Mouse (Mus musculus) intestine, embryonic 15.5 days (tissue): ENCODE measurements around the gene Hist1h2bb. TPM values are rescaled to one million over a fixed set of nuclear protein-coding genes. Genes with fewer than 3 reads are reported as not detected.
A peak's percentile ranks its signal among the peaks of the same experiment; 100 is the strongest.
"Not testable (repeated sequence)": the region's sequence is repeated elsewhere in the genome, so short reads cannot be mapped to it uniquely, and the experiment has no call there.

Source experiments
- ATAC-seq: fragments of 200-750 bp; cut with Nextera tagmentation; 2 replicates; pipeline ENCODE4 v1.8.0; 2017; ENCODE audit warnings: moderate TSS enrichment, moderate library complexity
- H3K27ac ChIP-seq: fragments of 300-500 bp; sonication (generic); 2 replicates; pipeline ENCODE4 v1.5.1; 2015; ENCODE audit warnings: mild to moderate bottlenecking, inconsistent platforms
- H3K27me3 ChIP-seq: fragments of 300-500 bp; sonication (generic); replicated peaks from 2 replicates; pipeline ENCODE4 v1.6.1; 2015; ENCODE audit warnings: inconsistent platforms
- H3K36me3 ChIP-seq: fragments of 300-500 bp; sonication (generic); 2 replicates; pipeline ENCODE4 v1.6.1; 2015; ENCODE audit warnings: inconsistent platforms
- H3K4me1 ChIP-seq: fragments of 300-500 bp; sonication (generic); replicated peaks from 2 replicates; pipeline ENCODE4 v1.6.1; 2015; ENCODE audit warnings: inconsistent platforms
- H3K4me2 ChIP-seq: fragments of 300-500 bp; sonication (generic); replicated peaks from 2 replicates; pipeline ENCODE4 v1.6.1; 2015; ENCODE audit warnings: mild to moderate bottlenecking, inconsistent platforms
- H3K4me3 ChIP-seq: fragments of 300-500 bp; sonication (generic); replicated peaks from 2 replicates; pipeline ENCODE4 v1.5.1; 2015; ENCODE audit warnings: inconsistent platforms
- H3K9ac ChIP-seq: fragments of 300-500 bp; sonication (generic); 2 replicates; pipeline ENCODE4 v1.6.1; 2015; ENCODE audit warnings: inconsistent platforms
- H3K9me3 ChIP-seq: fragments of 300-500 bp; sonication (generic); 2 replicates; pipeline ENCODE4 v1.6.1; 2016; ENCODE audit warnings: inconsistent platforms
- WGBS: fragments of 180-500 bp; shearing (Covaris S2); methylation state at CpG from one replicate; pipeline ENCODE4 v1.1.7; 2015; 5-methylcytosine and 5-hydroxymethylcytosine counted together
- polyA plus RNA-seq: library from polyadenylated mRNA; unstranded; fragments of >200 nt; fragmentation: Nextera tagmentation; extraction: Ambion mirVana; gene quantifications from 2 replicates; pipeline ENCODE4 v1.2.1, GENCODE M21; 2015

The Hist1h2bb gene
- polyA plus RNA-seq, 1 experiment from 2014 or later = 2.4 TPM

DNA sequence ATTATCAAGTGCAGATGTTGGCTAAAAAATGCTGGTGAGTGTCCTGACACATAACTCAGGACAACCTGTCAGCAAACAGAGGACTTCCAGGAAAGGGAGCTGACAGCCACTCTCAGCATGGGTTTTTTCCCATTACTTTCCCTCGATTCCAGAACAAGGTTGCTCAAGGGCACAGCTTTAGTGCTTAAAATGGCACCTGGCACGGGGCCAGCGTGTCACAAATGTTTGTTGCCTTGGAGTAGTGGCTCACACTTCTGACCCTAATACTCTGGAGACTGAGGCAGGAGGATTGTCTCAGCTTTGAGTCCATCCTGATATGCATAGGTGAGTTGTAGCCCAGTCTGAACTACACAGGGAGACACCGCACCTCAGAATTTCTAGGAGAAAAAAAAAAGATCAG, 37.9 kb upstream of the Hist1h2bb start:
- Histone ChIP-seq H3K27me3 (no peaks in the 10 kb centered on the region), H3K9ac (no peak overlapping the region), H3K4me2 (no peak overlapping the region), H3K4me3 (no peak overlapping the region), H3K27ac (no peak overlapping the region), H3K36me3 (no peaks in the 10 kb centered on the region), H3K9me3 (no peaks in the 10 kb centered on the region), H3K4me1 (0 out of 2 replicates have a peak, but pooled peaks cover 2% of the 10 kb centered on the region)
- 67% methylated on average over 4 of the region's 4 CpGs for WGBS
- ATAC-seq = no peak

GRCm38 (mm10) chr13:23709714-23710373, 36.7 kb upstream of the Hist1h2bb start:
- 30% methylated on average over 15 of the region's 15 CpGs for WGBS
- H3K4me2 ChIP-seq = peak overlapping the region; percentile 86

DNA sequence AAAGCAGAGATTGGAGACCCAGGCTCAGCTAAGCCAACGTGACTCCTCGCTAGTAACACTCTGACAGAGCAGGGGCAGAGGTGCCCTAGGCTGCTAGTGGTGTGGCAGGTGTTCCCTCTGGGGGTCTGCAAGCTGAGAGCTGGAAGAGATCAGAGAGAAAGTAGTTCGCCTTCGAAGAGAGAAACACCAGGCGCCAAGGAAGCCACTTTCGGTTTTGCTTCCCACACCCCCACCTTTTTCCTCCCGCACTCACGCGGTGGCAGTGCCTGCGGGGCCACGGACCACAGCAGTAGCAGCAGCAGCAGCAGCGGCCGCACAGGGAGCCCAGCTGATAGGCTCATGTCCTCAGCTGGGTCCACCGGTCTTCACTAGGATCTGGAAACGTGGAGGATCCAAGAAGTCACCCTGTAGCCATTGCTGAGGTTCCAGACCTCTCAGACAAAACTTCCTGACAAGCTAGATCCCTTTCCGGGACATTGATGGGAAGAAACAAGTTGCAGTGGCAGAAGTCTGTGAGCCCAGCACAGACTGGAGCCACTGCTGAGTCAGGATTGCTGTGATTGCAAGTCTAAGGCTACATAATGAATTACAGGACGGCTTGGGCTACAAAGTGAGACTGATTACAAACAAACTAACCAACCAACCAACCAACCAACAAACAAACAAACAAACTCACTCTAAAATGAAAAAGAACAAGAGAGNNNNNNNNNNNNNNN, 36.0 kb upstream of the Hist1h2bb start, which contains the start of gene Hfe:
Hfe (minus strand) TSS at position 481 of the 716 bp plus-strand sequence.
- Histone ChIP-seq H3K36me3 (no peaks in the 10 kb centered on the region), H3K9ac (peak within 1 kb of the TSS; percentile 56), H3K4me1 (0 out of 2 replicates have a peak, but pooled peaks cover 2% of the 10 kb centered on the region), H3K4me3 (peak within 1 kb of the TSS; percentile 44), H3K9me3 (no peaks in the 10 kb centered on the region), H3K4me2 (peak within 1 kb of the TSS; percentile 86), H3K27ac (no peak within 1 kb of the TSS; the same call in 1 of the 2 replicates), H3K27me3 (no peaks in the 10 kb centered on the region)
- WGBS = 3% methylated on average over 17 of the region's 17 CpGs
- peak; percentile 85 for ATAC-seq

More at GRCm38 (mm10) chr13:23709714-23710373, 36.7 kb upstream of the Hist1h2bb start:
- Histone ChIP-seq H3K4me1 (0 out of 2 replicates have a peak, but pooled peaks cover 2% of the 10 kb centered on the region), H3K27me3 (no peaks in the 10 kb centered on the region), H3K9ac (peak overlapping the region; percentile 56), H3K36me3 (no peaks in the 10 kb centered on the region), H3K4me3 (peak overlapping the region; percentile 44), H3K27ac (no peak overlapping the region), H3K9me3 (no peaks in the 10 kb centered on the region)
- peak; percentile 38 for ATAC-seq

GRCm38 (mm10) chr13:23716261-23717042, 30.1 kb upstream of the Hist1h2bb start:
- Histone ChIP-seq H3K27ac (no peak overlapping the region), H3K9me3 (no peaks in the 10 kb centered on the region), H3K4me2 (no peak overlapping the region), H3K4me3 (no peak overlapping the region), H3K27me3 (no peaks in the 10 kb centered on the region), H3K4me1 (no peaks in the 10 kb centered on the region), H3K9ac (no peak overlapping the region), H3K36me3 (no peaks in the 10 kb centered on the region)
- no peak for ATAC-seq
- WGBS = 81% methylated on average over 5 of the region's 5 CpGs

DNA sequence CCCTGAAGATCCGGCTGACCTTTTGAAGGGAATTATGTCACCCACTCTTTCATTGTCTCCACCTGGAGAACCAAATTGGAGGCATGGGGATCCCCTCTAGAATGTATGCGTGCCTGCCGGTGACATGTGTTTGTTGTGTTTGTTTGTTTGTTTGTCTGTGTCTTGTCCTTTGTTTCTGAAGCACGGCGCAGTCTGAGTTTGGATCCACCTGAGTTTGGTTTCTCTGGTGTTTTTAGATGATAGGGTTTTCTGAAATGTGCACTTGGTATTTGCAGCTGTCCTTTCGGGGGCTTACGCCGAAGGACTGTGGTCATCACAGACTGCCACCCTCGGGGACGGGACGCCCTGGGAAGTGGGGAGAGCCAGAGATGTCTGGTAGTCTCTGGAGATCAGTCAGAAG, 29.4 kb upstream of the Hist1h2bb start:
- H3K4me2 ChIP-seq = no peak overlapping the region
- H3K9ac ChIP-seq = no peak overlapping the region
- no peaks in the 10 kb centered on the region for H3K9me3 ChIP-seq
- no peaks in the 10 kb centered on the region for H3K4me1 ChIP-seq
- H3K4me3 ChIP-seq = no peak overlapping the region
- H3K27me3 ChIP-seq = no peaks in the 10 kb centered on the region
- H3K27ac ChIP-seq = no peak overlapping the region
- ATAC-seq = no peak
- H3K36me3 ChIP-seq = no peaks in the 10 kb centered on the region
- 51% methylated on average over 11 of the region's 11 CpGs for whole genome bisulfite sequencing

GRCm38 (mm10) chr13:23717593-23718245, 28.8 kb upstream of the Hist1h2bb start:
- not testable (repeated sequence) for H3K36me3 ChIP-seq, H3K27ac ChIP-seq, H3K4me2 ChIP-seq, H3K9ac ChIP-seq, H3K27me3 ChIP-seq, H3K4me1 ChIP-seq, ATAC-seq, H3K9me3 ChIP-seq, H3K4me3 ChIP-seq
- WGBS = 20% methylated on average over 2 of the region's 2 CpGs

- Histone ChIP-seq H3K9me3 (no peaks in the 10 kb centered on the region), H3K36me3 (no peaks in the 10 kb centered on the region), H3K27me3 (no peaks in the 10 kb centered on the region), H3K27ac (no peak overlapping the region), H3K9ac (no peak overlapping the region), H3K4me2 (no peak overlapping the region), H3K4me1 (no peaks in the 10 kb centered on the region), H3K4me3 (no peak overlapping the region)
- peak; percentile 45 for ATAC-seq
- 75% methylated on average over 4 of the region's 4 CpGs for whole genome bisulfite sequencing
These were observed 22.3 kb upstream of the Hist1h2bb start for GRCm38 (mm10) chr13:23724239-23724638.

DNA sequence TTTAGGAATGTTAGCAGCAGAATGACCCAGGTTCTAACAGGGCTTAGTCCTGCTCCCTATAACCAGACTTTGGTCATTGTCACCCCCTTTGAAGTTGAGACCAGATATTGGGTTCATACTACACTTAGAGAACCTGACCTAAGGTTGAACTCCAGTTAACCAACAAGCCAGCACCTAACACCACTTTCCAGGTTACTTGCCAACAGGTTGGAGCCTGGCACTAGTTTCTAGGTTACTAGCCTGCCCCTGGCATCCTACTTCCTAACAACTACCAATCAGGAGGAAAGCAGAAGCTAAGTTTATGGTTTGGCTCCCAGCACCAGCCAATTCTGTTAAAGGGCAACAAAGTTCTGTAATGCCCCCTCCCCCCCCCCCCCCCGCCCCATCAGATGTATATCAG, 21.3 kb upstream of the Hist1h2bb start:
- Histone ChIP-seq H3K36me3 (no peaks in the 10 kb centered on the region), H3K4me2 (no peak overlapping the region), H3K9ac (no peak overlapping the region), H3K27ac (no peak overlapping the region), H3K9me3 (no peaks in the 10 kb centered on the region), H3K27me3 (no peaks in the 10 kb centered on the region), H3K4me1 (no peaks in the 10 kb centered on the region), H3K4me3 (no peak overlapping the region)
- no peak for ATAC-seq
- 70% methylated on average over 1 of the region's 1 CpGs for WGBS

DNA sequence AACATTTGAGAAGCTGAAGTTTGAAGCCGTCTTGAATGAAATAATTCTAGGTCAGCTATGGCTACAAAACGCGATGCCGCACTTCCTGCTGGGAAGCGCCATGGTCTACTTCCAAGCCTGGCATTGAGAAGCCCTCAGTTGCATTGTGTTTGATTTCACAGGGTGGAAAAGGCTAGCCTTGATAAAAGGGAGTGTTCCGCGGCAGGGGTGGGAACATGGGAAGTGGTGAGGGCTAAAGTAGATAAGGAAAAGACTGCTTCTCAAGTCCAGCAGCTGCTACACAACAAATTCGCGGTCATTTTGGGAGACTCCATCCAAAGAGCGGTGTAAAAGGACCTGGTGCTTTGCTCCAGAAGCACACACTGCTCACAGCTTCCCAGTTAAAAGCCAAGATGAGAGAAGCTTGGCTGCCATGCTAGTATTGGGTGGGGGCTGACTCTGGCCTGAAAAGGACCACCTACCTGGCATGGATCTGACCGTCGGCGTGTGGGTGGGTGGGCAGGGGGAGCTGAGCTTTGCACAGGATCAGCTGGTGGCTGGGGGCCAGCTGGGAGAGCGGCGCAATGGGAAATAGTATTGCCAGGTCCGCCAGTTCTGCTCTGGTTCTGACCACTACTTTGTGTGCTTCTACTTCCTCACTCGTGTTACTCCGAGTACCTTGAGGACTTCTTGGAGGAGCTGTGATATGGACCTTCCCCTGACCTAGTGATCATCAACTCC, 17.9 kb upstream of the Hist1h2bb start:
- WGBS = 89% methylated on average over 18 of the region's 18 CpGs
- Histone ChIP-seq H3K4me3 (no peak overlapping the region), H3K36me3 (no peaks in the 10 kb centered on the region), H3K4me2 (no peak overlapping the region), H3K9me3 (no peaks in the 10 kb centered on the region), H3K27me3 (no peaks in the 10 kb centered on the region), H3K27ac (no peak overlapping the region), H3K9ac (no peak overlapping the region), H3K4me1 (no peaks in the 10 kb centered on the region)
- no peak for ATAC-seq

DNA sequence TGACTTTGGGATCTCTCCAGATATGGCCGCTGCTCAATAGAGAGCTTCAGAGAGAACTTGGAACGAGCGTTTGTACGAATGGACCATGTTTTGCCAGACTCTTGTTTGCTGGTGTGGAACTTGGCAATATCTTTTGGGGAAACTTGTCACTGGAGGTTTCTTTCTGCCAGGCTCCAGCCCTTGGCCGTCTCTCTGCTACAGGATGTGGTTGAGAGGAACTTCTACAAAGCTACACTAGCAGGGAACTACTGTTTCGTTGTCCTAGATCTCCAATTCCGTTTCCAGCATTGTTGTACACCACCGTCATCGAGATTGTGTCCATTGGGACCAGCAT, 17.4 kb upstream of the Hist1h2bb start:
- H3K27ac ChIP-seq = no peak overlapping the region
- no peak for ATAC-seq

DNA sequence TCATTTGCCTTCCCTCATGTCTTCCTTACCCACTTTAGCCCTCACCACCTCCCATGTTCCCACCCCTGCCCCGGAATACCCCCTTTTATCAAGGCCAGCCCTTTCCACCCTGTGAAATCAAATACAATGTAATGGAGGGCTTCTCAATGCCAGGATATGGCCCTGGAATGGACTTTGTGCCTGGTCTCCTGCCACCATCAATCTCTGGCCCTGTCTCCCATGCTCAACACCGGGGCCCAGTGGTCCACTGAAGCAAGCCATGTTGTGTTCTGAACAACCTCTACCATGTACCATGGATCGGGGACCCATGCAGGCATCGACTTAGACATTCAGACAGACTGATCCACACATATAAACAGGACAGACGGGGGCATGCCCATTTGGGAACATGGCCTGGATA, 16.8 kb upstream of the Hist1h2bb start:
- ATAC-seq = no peak
- Histone ChIP-seq H3K4me2 (no peak overlapping the region), H3K9me3 (no peaks in the 10 kb centered on the region), H3K27me3 (no peaks in the 10 kb centered on the region), H3K9ac (no peak overlapping the region), H3K27ac (no peak overlapping the region), H3K36me3 (no peaks in the 10 kb centered on the region), H3K4me3 (no peak overlapping the region), H3K4me1 (no peaks in the 10 kb centered on the region)
- 88% methylated on average over 5 of the region's 5 CpGs for WGBS

More for the DNA sequence above, 17.4 kb upstream of the Hist1h2bb start:
- Histone ChIP-seq H3K36me3 (no peaks in the 10 kb centered on the region), H3K27me3 (no peaks in the 10 kb centered on the region), H3K4me1 (no peaks in the 10 kb centered on the region), H3K9me3 (no peaks in the 10 kb centered on the region), H3K4me2 (no peak overlapping the region), H3K9ac (no peak overlapping the region), H3K4me3 (no peak overlapping the region)
- 91% methylated on average over 9 of the region's 9 CpGs for WGBS
